Mouse (Mus musculus): ENCODE measurements at regions not wholly inside any gene's neighbourhood (a gene's known extent, or its start where the extent isn't known, plus 50 kb on each side); places are given as distances from the start of the nearest gene placed in this dataset.

DNA sequence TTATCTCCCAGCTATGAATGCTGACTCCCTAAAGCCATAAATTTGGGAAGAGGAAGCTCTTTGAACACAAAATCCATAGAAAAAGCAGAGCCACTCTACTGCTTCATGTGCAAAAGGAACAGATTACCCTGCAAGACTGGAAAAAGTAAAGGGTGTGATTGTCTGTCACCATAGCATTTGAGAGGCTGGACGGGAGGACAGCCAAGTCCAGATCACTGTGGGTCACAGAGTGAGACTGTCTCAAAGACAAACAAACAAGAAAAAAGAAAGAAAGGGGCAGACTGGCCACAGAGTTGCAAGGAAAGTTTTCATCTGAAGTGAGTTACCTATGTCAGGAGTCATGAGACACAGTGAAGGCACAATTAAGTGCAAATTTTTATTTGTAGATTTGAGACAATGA is 150.7 kb upstream of the Ccn2 start:
- TF ChIP-seq EP300 (IDR thresholded peaks at IDR 0.05; ENCODE audit: insufficient read depth, low read depth, low read length) (no peak), CTCF (IDR thresholded peaks at IDR 0.05; ENCODE audit: low read depth, low read length) (no peak), POLR2A (IDR thresholded peaks at IDR 0.05; ENCODE audit: insufficient read depth, low read length) (no peak)
